Mouse (Mus musculus): ENCODE data around the gene Noc3l. TPM values are rescaled to one million over a fixed set of nuclear protein-coding genes. Genes with fewer than 3 reads are reported as not detected.

The Noc3l gene
- total RNA-seq (2021) = 1 to 10 TPM; 6.8 to 7.0 TPM
- long read RNA-seq, experiment 1, transcript Noc3l-201 (21 exons, 3,977 nt) = major isoform, 7 of 9 reads
- long read RNA-seq, experiment 1, partial matches to known transcripts = 0 of 9 reads
- long read RNA-seq, experiment 1, other reads (novel, unspliced or antisense) = 2 of 9 reads
- long read RNA-seq, experiment 2, transcript Noc3l-201 (21 exons, 3,977 nt) = major isoform, 5 of 6 reads
- long read RNA-seq, experiment 2, partial matches to known transcripts = 0 of 6 reads
- long read RNA-seq, experiment 2, other reads (novel, unspliced or antisense) = 1 of 6 reads

DNA sequence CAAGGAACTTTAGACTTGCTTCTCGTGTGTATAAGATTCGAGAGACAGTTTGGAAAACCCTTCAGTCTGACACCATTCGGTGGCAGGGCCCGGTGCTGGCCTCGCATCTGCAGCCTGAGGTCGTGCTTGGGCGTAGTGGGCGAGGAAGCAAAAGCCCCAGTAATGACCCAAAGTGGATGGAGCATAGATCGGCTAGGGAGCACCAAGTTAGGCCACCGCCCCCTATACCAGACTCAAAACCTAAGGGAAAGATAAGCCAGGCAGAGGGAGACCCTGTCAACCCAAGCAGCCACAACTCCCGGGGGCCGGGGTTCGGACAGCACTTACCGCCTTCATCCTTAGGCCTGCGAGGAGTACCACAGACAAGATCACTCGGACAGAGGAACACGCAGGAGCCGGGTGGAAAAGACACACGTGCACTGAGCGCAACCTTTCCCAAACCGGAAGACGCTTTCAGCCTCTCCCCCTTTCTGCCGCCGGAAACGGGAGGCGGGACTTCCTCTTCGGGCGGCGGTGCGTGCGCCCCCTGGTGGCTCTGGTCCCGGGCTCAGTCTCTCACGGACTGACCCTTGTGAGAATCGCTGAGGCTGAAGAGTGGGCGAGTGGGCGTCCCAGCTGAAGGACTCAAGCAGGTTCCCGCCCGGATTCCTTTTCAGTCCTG lies at the start of gene Noc3l:
Gene Noc3l, minus strand, starts transcription at position 472 of the 661 bp plus-strand sequence.
- DNase-seq = peak; percentile 95
- Histone ChIP-seq H3K27ac (peak within 1 kb of the TSS; percentile 92), H3K4me3 (peak within 1 kb of the TSS; percentile 83)
- intact Hi-C loops (cut with DNase I) = loop anchor here (2.0 to 10.0 kb wide), 3 partner anchors 18 to 594 kb away; partner anchors contain the start of genes Fra10ac1 and Tbc1d12
- TF ChIP-seq CTCF (IDR thresholded peaks at IDR 0.05) = peak; percentile 99

DNA sequence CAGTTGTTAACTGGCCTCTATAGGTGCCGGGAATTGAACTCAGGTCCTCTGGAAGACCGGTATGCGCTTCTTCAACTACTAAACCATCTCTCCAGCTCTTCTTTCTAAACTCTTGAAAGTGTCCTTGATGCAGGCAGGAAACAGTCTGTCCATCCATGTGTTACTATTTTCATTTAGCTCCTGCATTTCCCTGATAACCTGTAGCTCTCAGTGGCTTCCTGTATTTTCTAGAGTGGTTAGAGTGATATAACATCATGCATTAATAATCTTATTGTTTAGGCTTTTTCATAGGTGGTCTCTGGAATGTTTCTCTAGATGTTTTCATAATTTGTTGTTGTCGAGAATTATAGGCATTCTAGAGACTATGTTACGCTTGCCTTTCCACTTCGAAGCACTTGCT lies 43.5 kb upstream of the Noc3l start:
- intact Hi-C loops (cut with DNase I) = no loop called here
- TF ChIP-seq CTCF (IDR thresholded peaks at IDR 0.05) = no peak
- DNase-seq = no peak
- H3K27ac ChIP-seq = no peak overlapping the region
- H3K4me3 ChIP-seq = no peak overlapping the region

DNA sequence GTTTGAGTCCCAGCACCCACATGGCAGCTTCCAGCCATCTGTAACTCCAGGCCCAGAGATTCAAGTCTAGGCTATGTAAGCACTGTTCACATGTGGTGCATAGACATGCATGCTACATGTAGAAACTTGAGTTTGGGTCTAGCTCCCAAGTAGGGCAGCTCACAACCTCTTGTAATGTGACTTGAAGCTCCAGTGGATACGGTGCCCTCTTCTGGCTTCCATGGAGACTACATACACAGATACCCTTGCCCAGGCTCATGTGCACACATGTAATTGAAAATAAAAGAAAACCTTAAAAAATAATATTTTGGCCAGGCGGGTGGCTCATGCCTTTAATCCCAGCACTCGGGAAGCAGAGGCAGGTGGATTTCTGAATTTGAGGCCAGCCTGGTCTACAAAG lies 39.2 kb upstream of the Noc3l start:
- intact Hi-C loops (cut with DNase I) = no loop called here

GRCm38 (mm10) chr19:38846373-38846772 lies 27.3 kb upstream of the Noc3l start:
- Histone ChIP-seq H3K4me3 (no peak overlapping the region), H3K27ac (no peak overlapping the region)
- no peak for DNase-seq
- intact Hi-C loops (cut with DNase I) = no loop called here
- TF ChIP-seq CTCF (IDR thresholded peaks at IDR 0.05) = no peak

More for the DNA sequence above, 39.2 kb upstream of the Noc3l start:
- Histone ChIP-seq H3K4me3 (no peak overlapping the region), H3K27ac (no peak overlapping the region)
- TF ChIP-seq CTCF (IDR thresholded peaks at IDR 0.05) = no peak
- DNase-seq = no peak

- no peak for TF ChIP-seq CTCF (IDR thresholded peaks at IDR 0.05)
- intact Hi-C loops (cut with DNase I) = no loop called here
- Histone ChIP-seq H3K4me3 (no peak overlapping the region), H3K27ac (no peak overlapping the region)
- DNase-seq = no peak
These were observed 25.8 kb upstream of the Noc3l start for GRCm38 (mm10) chr19:38844817-38845216.

GRCm38 (mm10) chr19:38837171-38837641 lies 18.2 kb upstream of the Noc3l start:
- Histone ChIP-seq H3K4me3 (peak overlapping the region; percentile 95), H3K27ac (peak overlapping the region; percentile 95)
- DNase-seq = peak; percentile 67
- intact Hi-C loops (cut with DNase I) = loop anchor here (2.0 kb wide), 1 partner anchor 18 kb away; the partner anchor contains the start of gene Noc3l
- TF ChIP-seq CTCF (IDR thresholded peaks at IDR 0.05) = no peak

DNA sequence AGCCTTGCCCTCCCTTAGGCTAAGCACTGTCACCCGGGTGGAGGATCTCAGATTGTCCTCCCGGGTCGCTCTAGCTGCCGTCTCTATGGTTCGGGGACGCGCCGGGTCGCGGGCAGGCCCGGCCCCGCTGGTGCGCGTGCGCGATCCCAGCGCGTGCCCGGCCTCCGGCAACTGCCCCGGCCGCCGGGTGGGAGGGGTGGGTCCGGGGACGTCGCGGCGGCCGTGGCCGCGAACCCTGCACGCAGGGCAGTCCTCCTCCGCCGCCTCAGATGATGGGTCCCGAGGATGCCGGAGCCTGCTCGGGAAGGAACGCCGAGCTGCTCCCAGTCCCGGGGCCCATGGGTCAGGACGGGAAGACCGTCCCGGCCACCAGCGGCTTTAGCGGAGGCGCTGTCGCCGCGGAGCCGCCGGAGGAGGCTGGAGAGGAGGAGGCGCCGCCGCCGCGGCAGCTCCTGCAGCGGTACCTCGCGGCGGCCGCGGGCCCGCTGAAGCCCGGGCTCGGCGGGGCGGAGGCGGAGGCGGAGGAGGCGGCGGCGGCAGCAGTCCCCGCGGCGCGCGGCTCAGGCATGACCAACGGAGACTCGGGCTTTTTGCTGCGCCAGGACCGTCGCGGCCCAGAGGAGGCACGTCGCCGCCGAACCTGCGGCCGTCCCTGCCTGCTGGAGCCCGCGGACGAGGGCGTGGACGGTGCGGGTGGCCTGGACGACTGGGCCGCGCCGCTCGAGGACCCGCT lies 17.6 kb upstream of the Noc3l start, which contains the start of gene Tbc1d12:
Gene Tbc1d12, plus strand, starts transcription at position 142 of the 733 bp plus-strand sequence.
- Histone ChIP-seq H3K27ac (peak within 1 kb of the TSS; percentile 95), H3K4me3 (peak within 1 kb of the TSS; percentile 95)
- intact Hi-C loops (cut with DNase I) = loop anchor here (2.0 kb wide), 1 partner anchor 18 kb away; the partner anchor contains the start of gene Noc3l
- TF ChIP-seq CTCF (IDR thresholded peaks at IDR 0.05) = no peak
- peak; percentile 97 for DNase-seq

- intact Hi-C loops (cut with DNase I) = loop anchor here (2.0 kb wide), 1 partner anchor 17 kb away; the partner anchor contains the start of gene Noc3l
- H3K27ac ChIP-seq = peak overlapping the region; percentile 95
- TF ChIP-seq CTCF (IDR thresholded peaks at IDR 0.05) = no peak
These were observed 17.0 kb upstream of the Noc3l start for GRCm38 (mm10) chr19:38836084-38836437.

DNA sequence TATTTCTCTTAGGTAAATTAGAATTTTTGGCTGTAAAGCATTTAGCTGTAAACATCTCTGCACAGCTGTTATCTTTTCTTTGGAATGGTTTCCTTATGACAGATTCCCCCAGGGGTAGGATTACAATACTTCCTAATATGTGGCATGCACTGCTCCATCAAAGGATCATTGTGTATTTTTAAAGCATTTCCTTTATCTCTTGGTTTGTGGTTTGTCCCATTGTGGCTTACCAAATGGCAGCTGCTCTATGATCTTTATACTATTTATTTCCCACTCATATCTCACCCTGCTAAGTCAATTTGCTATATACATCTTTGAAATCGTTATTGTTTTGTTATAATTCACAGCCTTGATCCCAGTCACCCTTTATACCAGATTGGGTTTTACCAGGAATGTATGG lies 14.2 kb upstream of the Noc3l start:
- DNase-seq = no peak
- no peak for TF ChIP-seq CTCF (IDR thresholded peaks at IDR 0.05)
- intact Hi-C loops (cut with DNase I) = no loop called here
- Histone ChIP-seq H3K4me3 (no peak overlapping the region), H3K27ac (no peak overlapping the region)

More at GRCm38 (mm10) chr19:38836084-38836437, 17.0 kb upstream of the Noc3l start:
- DNase-seq = no peak
- peak overlapping the region; percentile 95 for H3K4me3 ChIP-seq

- Histone ChIP-seq H3K27ac (peak overlapping the region; percentile 46; the same call in 1 of the 2 replicates), H3K4me3 (no peak overlapping the region)
- TF ChIP-seq CTCF (IDR thresholded peaks at IDR 0.05) = no peak
- intact Hi-C loops (cut with DNase I) = no loop called here
- DNase-seq = no peak
These were observed 1.3 kb upstream of the Noc3l start for GRCm38 (mm10) chr19:38820186-38820804.

- Histone ChIP-seq H3K4me3 (peak overlapping the region; percentile 83), H3K27ac (peak overlapping the region; percentile 92)
- no peak for DNase-seq
- TF ChIP-seq CTCF (IDR thresholded peaks at IDR 0.05) = no peak
- intact Hi-C loops (cut with DNase I) = loop anchor here (2.0 to 10.0 kb wide), 3 partner anchors 17 to 595 kb away; partner anchors contain the start of genes Fra10ac1 and Tbc1d12
These were observed 378 bp upstream of the Noc3l start for GRCm38 (mm10) chr19:38819427-38819802.

GRCm38 (mm10) chr19:38818191-38818590 lies 846 bp downstream of the Noc3l start:
- intact Hi-C loops (cut with DNase I) = loop anchor here (2.0 to 10.0 kb wide), 3 partner anchors 19 to 593 kb away; partner anchors contain the start of genes Fra10ac1 and Tbc1d12
- DNase-seq = no peak
- no peak for TF ChIP-seq CTCF (IDR thresholded peaks at IDR 0.05)
- H3K27ac ChIP-seq = peak overlapping the region; percentile 92; the same call in 1 of the 2 replicates
- H3K4me3 ChIP-seq = peak overlapping the region; percentile 83

Measured in gastrocnemius, adult 2 months (tissue).